ENCODE assay signal across 13 mouse cellular contexts in the genomic region with DNA sequence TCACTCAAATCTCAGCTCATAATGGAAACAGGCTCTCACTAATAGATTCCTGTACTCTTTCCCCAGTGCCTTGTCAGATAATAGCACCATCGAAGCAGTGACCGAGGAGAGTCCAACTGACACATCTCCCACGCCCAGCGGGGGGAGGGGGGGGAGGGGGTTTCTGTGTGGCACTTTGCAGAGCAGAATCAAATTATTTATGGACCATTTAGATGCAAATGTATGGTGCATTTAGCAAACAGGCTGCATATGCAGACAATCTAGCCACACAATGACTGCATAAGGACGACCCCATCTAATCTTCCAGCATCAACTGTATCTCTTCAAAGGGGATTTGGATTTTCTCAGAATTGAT. TPM values are rescaled to one million over a fixed set of nuclear protein-coding genes. Genes with fewer than 3 reads are reported as not detected.
DNase-seq lines count a peak whose midpoint lies in the region; ATAC-seq and TF ChIP-seq lines count a peak whose summit lies in the region.
"Had no signal": no experiment of that assay in that cellular context is flagged by ENCODE, and none has a peak within 500 bp of the region (broad histone marks: within the 10 kb centered on the region; RNA-seq: fewer than 3 reads in every experiment).

No protein-coding gene starts in this region.

- H3K9ac ChIP-seq in kidney, embryonic 14.5 days (ENCODE audit: low read depth, low read length): no peak overlapping the region
- no peak overlapping the region for H3K9ac ChIP-seq in forebrain, embryonic 11.5 days (ENCODE audit: low read length)
- H3K9ac ChIP-seq in hindbrain, postnatal 0 days (replicated peaks; ENCODE audit: low read length): no peak overlapping the region
- 0 out of 2 replicates have a peak overlapping the region, but pooled peaks have one; percentile 7 for H3K9ac ChIP-seq in neural tube, embryonic 14.5 days (replicated peaks; ENCODE audit: low read depth, low read length)

- no peaks in the 10 kb centered on the region for H3K27me3 ChIP-seq in kidney, embryonic 14.5 days (ENCODE audit: control insufficient read depth, insufficient read depth, low read length)
- H3K27me3 ChIP-seq in forebrain, embryonic 11.5 days (ENCODE audit: control insufficient read depth, insufficient read depth, low read length): no peaks in the 10 kb centered on the region
- H3K27me3 ChIP-seq in hindbrain, postnatal 0 days (ENCODE audit: insufficient read depth, low read length): no peaks in the 10 kb centered on the region
- H3K27me3 ChIP-seq in neural tube, embryonic 14.5 days (ENCODE audit: control insufficient read depth, insufficient read depth, low read length): no peaks in the 10 kb centered on the region

- TF ChIP-seq CTCF in hindbrain, postnatal 0 days (IDR thresholded peaks at IDR 0.05; ENCODE audit: low read depth): no peak

- DNase-seq in kidney, adult 11 months: no peak
- peak; percentile 67 for DNase-seq in forebrain, embryonic 11.5 days (ENCODE audit: low spot score)
- peak; percentile 67 for DNase-seq in hindbrain, postnatal 0 days (ENCODE audit: low spot score)
- DNase-seq in thymus, postnatal 14 days: no peak
- DNase-seq in right cerebral cortex, adult 18-20 months: no peak
- no peak for DNase-seq in cerebellum, adult 11-12 months
- DNase-seq: B cell, adult 2 months; cerebellum, postnatal 14 days had no signal

- peaks cover 19% of the 10 kb centered on the region for H3K4me1 ChIP-seq in kidney, embryonic 14.5 days (ENCODE audit: control insufficient read depth, insufficient read depth, low read length)
- peaks cover 19% of the 10 kb centered on the region for H3K4me1 ChIP-seq in forebrain, embryonic 11.5 days (replicated peaks; ENCODE audit: control insufficient read depth, insufficient read depth, low read length)
- H3K4me1 ChIP-seq in hindbrain, postnatal 0 days (ENCODE audit: insufficient read depth, low read length): peaks cover 9% of the 10 kb centered on the region
- peaks cover 26% of the 10 kb centered on the region for H3K4me1 ChIP-seq in neural tube, embryonic 14.5 days (ENCODE audit: control insufficient read depth, insufficient read depth, low read length)

- no peaks in the 10 kb centered on the region for H3K36me3 ChIP-seq in kidney, embryonic 14.5 days (ENCODE audit: control insufficient read depth, insufficient read depth, low read length)
- no peaks in the 10 kb centered on the region for H3K36me3 ChIP-seq in forebrain, embryonic 11.5 days (ENCODE audit: control insufficient read depth, insufficient read depth, low read length)
- no peaks in the 10 kb centered on the region for H3K36me3 ChIP-seq in hindbrain, postnatal 0 days (ENCODE audit: insufficient read depth, low read length)
- H3K36me3 ChIP-seq in neural tube, embryonic 14.5 days (ENCODE audit: control insufficient read depth, insufficient read depth, low read length): no peaks in the 10 kb centered on the region

- no peak overlapping the region; the same call in 1 of the 2 replicates for H3K4me2 ChIP-seq in kidney, embryonic 14.5 days (replicated peaks; ENCODE audit: low read depth, low read length)
- H3K4me2 ChIP-seq in forebrain, embryonic 11.5 days (ENCODE audit: low read depth, low read length, severe bottlenecking): no peak overlapping the region
- H3K4me2 ChIP-seq in hindbrain, postnatal 0 days (ENCODE audit: low read depth, low read length): peak overlapping the region; percentile 28; the same call in 1 of the 2 replicates
- peak overlapping the region; percentile 16; the same call in 1 of the 2 replicates for H3K4me2 ChIP-seq in neural tube, embryonic 14.5 days (ENCODE audit: low read depth, low read length)
- H3K4me2 ChIP-seq: liver, embryonic 11.5 days had no signal

- H3K27ac ChIP-seq in kidney, embryonic 14.5 days (ENCODE audit: low read depth, low read length): peak overlapping the region; percentile 38; the same call in 1 of the 2 replicates
- peak overlapping the region; percentile 42; the same call in 1 of the 2 replicates for H3K27ac ChIP-seq in forebrain, embryonic 11.5 days (ENCODE audit: low read depth, low read length)
- H3K27ac ChIP-seq in hindbrain, postnatal 0 days: no peak overlapping the region
- peak overlapping the region; percentile 60; the same call in 1 of the 2 replicates for H3K27ac ChIP-seq in neural tube, embryonic 14.5 days (ENCODE audit: low read depth, low read length)

- no peaks in the 10 kb centered on the region for H3K9me3 ChIP-seq in kidney, embryonic 14.5 days (ENCODE audit: control insufficient read depth, low read length)
- H3K9me3 ChIP-seq in forebrain, embryonic 11.5 days (ENCODE audit: control insufficient read depth, low read length): no peaks in the 10 kb centered on the region
- no peaks in the 10 kb centered on the region for H3K9me3 ChIP-seq in hindbrain, postnatal 0 days (ENCODE audit: low read length)
- H3K9me3 ChIP-seq in neural tube, embryonic 14.5 days (ENCODE audit: control insufficient read depth, low read length): no peaks in the 10 kb centered on the region

- no peak for ATAC-seq in kidney, embryonic 14.5 days (ENCODE audit: low FRiP score, low TSS enrichment)
- ATAC-seq in forebrain, embryonic 11.5 days (replicated peaks; ENCODE audit: low FRiP score): peak; percentile 65
- ATAC-seq in hindbrain, postnatal 0 days: peak; percentile 72; the same call in 1 of the 2 replicates
- peak; percentile 77 for ATAC-seq in neural tube, embryonic 14.5 days (ENCODE audit: low read depth)
- ATAC-seq: inflammation-experienced regulatory T-cells, adult 6 months; Patski had no signal

- no peak overlapping the region for H3K4me3 ChIP-seq in kidney, embryonic 14.5 days (ENCODE audit: low read length)
- no peak overlapping the region for H3K4me3 ChIP-seq in forebrain, embryonic 11.5 days (ENCODE audit: low read depth, low read length)
- H3K4me3 ChIP-seq in hindbrain, postnatal 0 days (ENCODE audit: low read length): no peak overlapping the region
- no peak overlapping the region for H3K4me3 ChIP-seq in neural tube, embryonic 14.5 days (ENCODE audit: low read depth, low read length)

- WGBS in kidney, embryonic 14.5 days: 16% methylated on average over 5 of the region's 5 CpGs
- 9% methylated on average over 5 of the region's 5 CpGs for WGBS in forebrain, embryonic 11.5 days
- WGBS in hindbrain, postnatal 0 days: 13% methylated on average over 5 of the region's 5 CpGs
- WGBS in neural tube, embryonic 14.5 days: 5% methylated on average over 5 of the region's 5 CpGs

RNA-seq across cellular contexts. Expression of a gene that starts 51.9 kb away (rescaled TPM):
- not detected in 2 replicates for polyA plus RNA-seq in kidney, embryonic 14.5 days (2014; fragmentation: Nextera tagmentation; extraction: Ambion mirVana)
- polyA plus RNA-seq in forebrain, embryonic 11.5 days (2014; fragmentation: Nextera tagmentation; extraction: Ambion mirVana): not detected in 2 replicates
- total RNA-seq in hindbrain, postnatal 0 days (2014; rRNA removed): not detected in 2 replicates
- polyA plus RNA-seq in hindbrain, postnatal 0 days (2015; fragmentation: Nextera tagmentation; extraction: Ambion mirVana): not detected in 2 replicates
- polyA plus RNA-seq in neural tube, embryonic 14.5 days (2014; fragmentation: Nextera tagmentation; extraction: Ambion mirVana): not detected in 2 replicates
- polyA plus RNA-seq: inflammation-experienced regulatory T-cells, adult 6 months; liver, embryonic 11.5 days; Patski had no signal

Comparison
In these comparisons a context has a peak if more than half of its experiments do, and no peak if none do; other contexts are left out.
1. H3K4me2 ChIP-seq: peak in hindbrain, postnatal 0 days (single experiment) and neural tube, embryonic 14.5 days (single experiment); none in kidney, embryonic 14.5 days (single experiment) and forebrain, embryonic 11.5 days (single experiment).
2. DNase-seq: peak in forebrain, embryonic 11.5 days (single experiment) and hindbrain, postnatal 0 days (single experiment); none in kidney, adult 11 months (single experiment), thymus, postnatal 14 days (single experiment), right cerebral cortex, adult 18-20 months (single experiment) and cerebellum, adult 11-12 months (single experiment).